Mouse (Mus musculus) ovary, postnatal 10 days (tissue): Measurements from ENCODE around the gene Cyp2d11.

Experiments
- DNase-seq: peaks from one replicate; pipeline ENCODE4 v3.0.0; 2022; ENCODE audit warnings: low spot score

Cyp2d11 gene

GRCm38 (mm10) chr15:82350349-82350748, 43.5 kb downstream of the Cyp2d11 start:
- DNase-seq = no peak

GRCm38 (mm10) chr15:82348999-82349341, 44.9 kb downstream of the Cyp2d11 start:
- no peak for DNase-seq

- DNase-seq = no peak
These were observed 45.4 kb downstream of the Cyp2d11 start for GRCm38 (mm10) chr15:82348258-82348998.

GRCm38 (mm10) chr15:82347852-82348251, 46.0 kb downstream of the Cyp2d11 start:
- DNase-seq = no peak

GRCm38 (mm10) chr15:82347303-82347676, 46.5 kb downstream of the Cyp2d11 start:
- no peak for DNase-seq

GRCm38 (mm10) chr15:82346580-82347302, 47.1 kb downstream of the Cyp2d11 start:
- no peak for DNase-seq

GRCm38 (mm10) chr15:82345820-82346470, 47.9 kb downstream of the Cyp2d11 start:
- DNase-seq = peak; percentile 94

- no peak for DNase-seq
These were observed 48.9 kb downstream of the Cyp2d11 start for GRCm38 (mm10) chr15:82344971-82345370.

GRCm38 (mm10) chr15:82343368-82344287, 50.2 kb downstream of the Cyp2d11 start:
- no peak for DNase-seq

GRCm38 (mm10) chr15:82342543-82342935, 51.3 kb downstream of the Cyp2d11 start:
- DNase-seq = no peak

GRCm38 (mm10) chr15:82341675-82342542, 51.9 kb downstream of the Cyp2d11 start:
- no peak for DNase-seq

- peak; percentile 68 for DNase-seq
These were observed 52.8 kb downstream of the Cyp2d11 start for GRCm38 (mm10) chr15:82341036-82341501.

- no peak for DNase-seq
These were observed 53.3 kb downstream of the Cyp2d11 start for GRCm38 (mm10) chr15:82340414-82341035.

- DNase-seq = no peak
These were observed 54.1 kb downstream of the Cyp2d11 start for GRCm38 (mm10) chr15:82339634-82340254.
